Comparison of ENCODE assay signal across 10 mouse cellular contexts in genomic region chr11:111212702-111213328, GRCm38 (mm10).
DNase-seq lines count a peak whose midpoint lies in the region; ATAC-seq and TF ChIP-seq lines count a peak whose summit lies in the region.
"Had no signal": no experiment of that assay in that cellular context is flagged by ENCODE, and none has a peak within 500 bp of the region (broad histone marks: within the 10 kb centered on the region; RNA-seq: fewer than 3 reads in every experiment).

No protein-coding gene starts in this region.

- H3K27me3 ChIP-seq in forebrain, postnatal 0 days (ENCODE audit: insufficient read depth, low read length) = no peaks in the 10 kb centered on the region
- no peaks in the 10 kb centered on the region for H3K27me3 ChIP-seq in midbrain, embryonic 15.5 days (replicated peaks)
- H3K27me3 ChIP-seq: stomach, embryonic 15.5 days had no signal

- H3K4me1 ChIP-seq in forebrain, postnatal 0 days (ENCODE audit: insufficient read depth) = peaks cover 7% of the 10 kb centered on the region; the same call in 1 of the 2 replicates
- peaks cover 15% of the 10 kb centered on the region for H3K4me1 ChIP-seq in midbrain, embryonic 15.5 days
- H3K4me1 ChIP-seq: stomach, embryonic 15.5 days had no signal

- no peaks in the 10 kb centered on the region for H3K36me3 ChIP-seq in forebrain, postnatal 0 days (ENCODE audit: insufficient read depth)
- no peaks in the 10 kb centered on the region for H3K36me3 ChIP-seq in midbrain, embryonic 15.5 days (replicated peaks)
- H3K36me3 ChIP-seq: stomach, embryonic 15.5 days had no signal

- no peaks in the 10 kb centered on the region for H3K9me3 ChIP-seq in forebrain, postnatal 0 days (ENCODE audit: low read length)
- H3K9me3 ChIP-seq in midbrain, embryonic 15.5 days = no peaks in the 10 kb centered on the region
- H3K9me3 ChIP-seq: stomach, embryonic 15.5 days had no signal

- no peak overlapping the region for H3K4me3 ChIP-seq in gastrocnemius, adult 2 months
- no peak overlapping the region for H3K4me3 ChIP-seq in forebrain, postnatal 0 days (ENCODE audit: low read depth, low read length)
- H3K4me3 ChIP-seq in midbrain, embryonic 15.5 days = no peak overlapping the region
- H3K4me3 ChIP-seq: stomach, embryonic 15.5 days had no signal

- H3K4me2 ChIP-seq in forebrain, postnatal 0 days (ENCODE audit: low read depth) = peak overlapping the region; percentile 11; the same call in 1 of the 2 replicates
- H3K4me2 ChIP-seq in midbrain, embryonic 15.5 days = no peak overlapping the region
- H3K4me2 ChIP-seq: stomach, embryonic 15.5 days had no signal

- no peak for DNase-seq in gastrocnemius, adult 2 months
- no peak for DNase-seq in gastrocnemius, postnatal 10 days
- peak; percentile 53 for DNase-seq in embryo, embryonic 10.5 days (ENCODE audit: low spot score)
- peak; percentile 18 for DNase-seq in forebrain, postnatal 0 days
- DNase-seq in layer of hippocampus, postnatal 25 days (ENCODE audit: extremely low spot score in 1 of 2, low spot score in 1 of 2) = no peak
- no peak for DNase-seq in spleen, adult 12 weeks (ENCODE audit: low spot score)
- no peak for DNase-seq in right cerebral cortex, postnatal 25 days
- DNase-seq: B cell, adult 2 months had no signal

- no peak for TF ChIP-seq CTCF in gastrocnemius, adult 2 months (IDR thresholded peaks at IDR 0.05)
- TF ChIP-seq CTCF in forebrain, postnatal 0 days (IDR thresholded peaks at IDR 0.05; ENCODE audit: low read depth) = no peak

- WGBS in forebrain, postnatal 0 days = 9% methylated on average over 5 of the region's 5 CpGs
- 8% methylated on average over 5 of the region's 5 CpGs for WGBS in midbrain, embryonic 15.5 days

- H3K9ac ChIP-seq in forebrain, postnatal 0 days = no peak overlapping the region
- no peak overlapping the region for H3K9ac ChIP-seq in midbrain, embryonic 15.5 days
- H3K9ac ChIP-seq: stomach, embryonic 15.5 days had no signal

- intact Hi-C loops in gastrocnemius, adult 2 months (cut with DNase I) = no loop called here

- no peak for ATAC-seq in forebrain, postnatal 0 days
- ATAC-seq in midbrain, embryonic 15.5 days (replicated peaks) = no peak

- H3K27ac ChIP-seq in gastrocnemius, adult 2 months = peak overlapping the region; percentile 51
- H3K27ac ChIP-seq in forebrain, postnatal 0 days (ENCODE audit: low read depth, low read length) = peak overlapping the region; percentile 15; the same call in 1 of the 2 replicates
- H3K27ac ChIP-seq in midbrain, embryonic 15.5 days = peak overlapping the region; percentile 39; the same call in 1 of the 2 replicates
- H3K27ac ChIP-seq: stomach, embryonic 15.5 days had no signal

Comparison
In these comparisons a context has a peak if more than half of its experiments do, and no peak if none do; other contexts are left out.
1. DNase-seq: peak in embryo, embryonic 10.5 days (single experiment) and forebrain, postnatal 0 days (single experiment); none in gastrocnemius, adult 2 months (single experiment), gastrocnemius, postnatal 10 days (single experiment), layer of hippocampus, postnatal 25 days (0 of 2), spleen, adult 12 weeks (single experiment) and right cerebral cortex, postnatal 25 days (single experiment).
2. Peak in every context shown above with its lines, with median percentiles within 50 percentile points of each other: H3K27ac ChIP-seq.